ENCODE assay signal across 15 mouse cellular contexts in the genomic region with DNA sequence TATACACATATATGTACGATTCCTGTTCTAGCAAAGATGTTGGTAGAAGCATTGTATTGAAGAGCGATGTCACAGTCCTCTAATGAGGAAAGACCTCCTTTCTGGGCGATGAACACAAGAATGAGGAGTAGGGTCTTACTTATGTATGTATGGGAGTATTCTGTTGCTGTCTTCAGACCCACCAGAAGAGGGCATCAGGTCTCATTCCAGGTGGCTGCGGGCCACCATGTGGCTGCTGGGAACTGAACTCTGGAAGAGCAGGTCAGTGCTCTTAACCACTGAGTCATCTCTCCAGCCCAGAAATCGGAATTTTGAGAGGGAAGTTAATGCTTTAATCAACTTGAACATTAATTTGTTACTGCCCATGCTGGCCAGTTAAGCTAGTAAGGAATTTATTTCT. TPM values are rescaled to one million over a fixed set of nuclear protein-coding genes. Genes with fewer than 3 reads are reported as not detected.
A peak's percentile ranks its signal among the peaks of the same experiment; 100 is the strongest.
DNase-seq lines count a peak whose midpoint lies in the region; ATAC-seq and TF ChIP-seq lines count a peak whose summit lies in the region.
"Had no signal": no experiment of that assay in that cellular context is flagged by ENCODE, and none has a peak within 500 bp of the region (broad histone marks: within the 10 kb centered on the region; RNA-seq: fewer than 3 reads in every experiment).

No protein-coding gene starts in this region.

- TF ChIP-seq POLR2A in embryonic fibroblast, embryonic 13.5 days (IDR thresholded peaks at IDR 0.05; ENCODE audit: low read depth, low read length): no peak

- no peak overlapping the region for H3K27ac ChIP-seq in lung, postnatal 0 days (ENCODE audit: low read length)
- no peak overlapping the region for H3K27ac ChIP-seq in embryonic fibroblast, embryonic 13.5 days (ENCODE audit: insufficient read depth, low read length)
- no peak overlapping the region for H3K27ac ChIP-seq in kidney, embryonic 16.5 days (ENCODE audit: low read length)
- H3K27ac ChIP-seq: heart, embryonic 15.5 days had no signal

- no peaks in the 10 kb centered on the region for H3K9me3 ChIP-seq in lung, postnatal 0 days (ENCODE audit: low read length)
- H3K9me3 ChIP-seq in kidney, embryonic 16.5 days (ENCODE audit: low read length): no peaks in the 10 kb centered on the region
- H3K9me3 ChIP-seq: heart, embryonic 15.5 days had no signal

- ATAC-seq in lung, postnatal 0 days: no peak
- no peak for ATAC-seq in kidney, embryonic 16.5 days (ENCODE audit: low FRiP score, low TSS enrichment)

- H3K27me3 ChIP-seq in lung, postnatal 0 days (replicated peaks; ENCODE audit: insufficient read depth, low read length): no peaks in the 10 kb centered on the region
- peaks cover 5% of the 10 kb centered on the region; the same call in 1 of the 2 replicates for H3K27me3 ChIP-seq in kidney, embryonic 16.5 days (ENCODE audit: insufficient read depth, low read length)

- no peak for TF ChIP-seq EP300 in lung, postnatal 0 days (IDR thresholded peaks at IDR 0.05)

- 85% methylated on average over 5 of the region's 5 CpGs for WGBS in lung, postnatal 0 days
- 91% methylated on average over 5 of the region's 5 CpGs for WGBS in kidney, embryonic 16.5 days

- DNase-seq in embryo, embryonic 11 days: peak; percentile 15
- no peak for DNase-seq in embryo, embryonic 10 days (ENCODE audit: low spot score)
- DNase-seq in lung, postnatal 0 days (ENCODE audit: low spot score): no peak
- DNase-seq in lung, adult 18-20 months: no peak
- peak; percentile 6 to 12 for DNase-seq in thymus, postnatal 36 days
- no peak for DNase-seq in left cerebral cortex, adult 8-10 months (ENCODE audit: low spot score in 2 of 2)
- DNase-seq: cerebellum, adult 9-11 months; kidney, adult 9 months; lung, adult 2 months; right cerebral cortex, postnatal 25 days had no signal

- H3K4me1 ChIP-seq in lung, postnatal 0 days (ENCODE audit: insufficient read depth, low read depth, low read length): no peaks in the 10 kb centered on the region
- H3K4me1 ChIP-seq in embryonic fibroblast, embryonic 13.5 days (ENCODE audit: control insufficient read depth, insufficient read depth, low read length): no peaks in the 10 kb centered on the region
- H3K4me1 ChIP-seq in kidney, embryonic 16.5 days (ENCODE audit: insufficient read depth, low read length): no peaks in the 10 kb centered on the region; the same call in 1 of the 2 replicates

- no peak overlapping the region for H3K4me2 ChIP-seq in lung, postnatal 0 days (replicated peaks; ENCODE audit: low read depth, low read length)
- H3K4me2 ChIP-seq in kidney, embryonic 16.5 days (replicated peaks; ENCODE audit: low read depth, low read length): no peak overlapping the region
- H3K4me2 ChIP-seq: heart, embryonic 15.5 days; midbrain, embryonic 11.5 days had no signal

- H3K4me3 ChIP-seq in lung, postnatal 0 days (ENCODE audit: low read depth, low read length): no peak overlapping the region
- H3K4me3 ChIP-seq in embryonic fibroblast, embryonic 13.5 days (ENCODE audit: insufficient read depth, low read length): no peak overlapping the region
- H3K4me3 ChIP-seq in kidney, embryonic 16.5 days (ENCODE audit: low read length): no peak overlapping the region
- H3K4me3 ChIP-seq: erythroblast, embryonic 14.5 days; heart, embryonic 15.5 days had no signal

- peak; percentile 48 for TF ChIP-seq CTCF in lung, postnatal 0 days (IDR thresholded peaks at IDR 0.05)
- 0 out of 2 replicates have a peak, but pooled peaks have one; percentile 24 for TF ChIP-seq CTCF in embryonic fibroblast, embryonic 13.5 days (IDR thresholded peaks at IDR 0.05; ENCODE audit: borderline replicate concordance, insufficient read depth, low read length)

- H3K36me3 ChIP-seq in lung, postnatal 0 days (ENCODE audit: insufficient read depth, low read length): no peaks in the 10 kb centered on the region
- H3K36me3 ChIP-seq in kidney, embryonic 16.5 days (ENCODE audit: insufficient read depth, low read length): 0 out of 2 replicates have a peak, but pooled peaks cover 12% of the 10 kb centered on the region

- H3K9ac ChIP-seq in lung, postnatal 0 days (replicated peaks; ENCODE audit: low read depth): no peak overlapping the region
- no peak overlapping the region for H3K9ac ChIP-seq in kidney, embryonic 16.5 days (replicated peaks; ENCODE audit: low read length)
- H3K9ac ChIP-seq: heart, embryonic 15.5 days had no signal

RNA-seq across cellular contexts. Expression of gene Hacd2, which starts 2.1 kb away (rescaled TPM):
- polyA plus RNA-seq in lung, postnatal 0 days (2015; fragmentation: Nextera tagmentation; extraction: Ambion mirVana): 60.8 and 67.1 TPM in 2 replicates
- 30.9 and 47.2 TPM in 2 replicates for polyA plus RNA-seq in embryonic fibroblast, embryonic 13.5 days (2011; ENCODE audit: insufficient read length, low read depth, missing spikeins)
- total RNA-seq in left cerebral cortex, adult 8-10 months (2022): 10 to 100 TPM; 26.1 to 37.7 (median 30.3) TPM
- 99.9 and 111 TPM in 2 replicates for polyA plus RNA-seq in kidney, embryonic 16.5 days (2015; fragmentation: Nextera tagmentation; extraction: Ambion mirVana)

Comparison
In these comparisons a context has a peak if more than half of its experiments do, and no peak if none do; other contexts are left out.
1. DNase-seq: peak in embryo, embryonic 11 days (single experiment) and thymus, postnatal 36 days (2 of 2); none in embryo, embryonic 10 days (single experiment), lung, postnatal 0 days (single experiment), lung, adult 18-20 months (0 of 2) and left cerebral cortex, adult 8-10 months (0 of 2).